27 mouse cellular contexts compared by ENCODE assay signal in the genomic region with DNA sequence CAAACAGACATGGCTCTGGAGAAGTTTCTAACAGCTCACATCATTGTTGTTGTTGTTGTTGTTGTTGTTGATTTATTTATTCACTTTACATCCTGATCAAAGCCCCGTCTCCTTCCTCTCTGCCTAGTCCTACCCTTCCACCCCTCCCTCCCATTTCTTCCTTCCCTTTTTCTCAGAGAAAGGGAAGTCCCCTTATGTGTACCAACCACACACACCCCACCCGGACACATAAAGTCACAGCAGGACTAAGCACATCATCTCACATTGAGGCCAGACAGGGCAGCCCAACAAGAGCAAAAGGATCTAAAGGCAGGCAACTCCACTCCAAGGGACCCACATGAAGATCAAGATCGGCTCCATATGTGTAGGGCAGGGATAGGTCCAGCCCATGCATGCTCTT.
"Had no signal": no experiment of that assay in that cellular context is flagged by ENCODE, and none has a peak within 500 bp of the region (broad histone marks: within the 10 kb centered on the region; RNA-seq: fewer than 3 reads in every experiment).

No protein-coding gene starts in this region.

- H3K36me3 ChIP-seq: heart, embryonic 10.5 days; heart, embryonic 12.5 days; hindbrain, embryonic 10.5 days; hindbrain, embryonic 12.5 days; intestine, embryonic 15.5 days; kidney, embryonic 15.5 days; limb, embryonic 13.5 days; limb, embryonic 15.5 days; liver, embryonic 12.5 days had no signal

- H3K27me3 ChIP-seq: heart, embryonic 12.5 days; hindbrain, embryonic 12.5 days; intestine, embryonic 15.5 days; kidney, embryonic 15.5 days; limb, embryonic 13.5 days; limb, embryonic 15.5 days; liver, embryonic 12.5 days had no signal

- H3K4me2 ChIP-seq: heart, embryonic 12.5 days; hindbrain, embryonic 12.5 days; hindbrain, embryonic 14.5 days; intestine, embryonic 15.5 days; kidney, embryonic 15.5 days; limb, embryonic 13.5 days; limb, embryonic 15.5 days; liver, embryonic 12.5 days had no signal

- H3K4me1 ChIP-seq: heart, embryonic 10.5 days; heart, embryonic 12.5 days; hindbrain, embryonic 10.5 days; hindbrain, embryonic 12.5 days; intestine, embryonic 15.5 days; kidney, embryonic 15.5 days; limb, embryonic 13.5 days; limb, embryonic 15.5 days; liver, embryonic 12.5 days had no signal

- DNase-seq: gastrocnemius, adult 2 months; gastrocnemius, postnatal 10 days; gastrocnemius, postnatal 25 days; heart, adult 2 months; heart, postnatal 10 days; heart, postnatal 4 days; kidney, adult 11 months; kidney, adult 2 months; kidney, adult 9 months; kidney, postnatal 14 days; kidney, postnatal 36 days; layer of hippocampus, adult 9-11 months; layer of hippocampus, postnatal 36 days; left cerebral cortex, postnatal 4 days had no signal

- ATAC-seq: hindbrain, embryonic 16.5 days; inflammation-experienced regulatory T-cells, adult 6 months; intestine, embryonic 15.5 days; liver, embryonic 12.5 days had no signal

- H3K4me3 ChIP-seq: gastrocnemius, adult 2 months; heart, adult 2 months; heart, embryonic 10.5 days; heart, embryonic 12.5 days; hindbrain, embryonic 10.5 days; hindbrain, embryonic 12.5 days; intestine, embryonic 15.5 days; kidney, embryonic 15.5 days; limb, embryonic 13.5 days; limb, embryonic 15.5 days; liver, embryonic 12.5 days had no signal

- H3K27ac ChIP-seq: gastrocnemius, adult 2 months; heart, adult 2 months; heart, embryonic 10.5 days; hindbrain, embryonic 10.5 days; hindbrain, embryonic 12.5 days; hindbrain, embryonic 14.5 days; intestine, embryonic 15.5 days; kidney, embryonic 15.5 days; kidney, postnatal 0 days; limb, embryonic 13.5 days; limb, embryonic 15.5 days; liver, embryonic 12.5 days had no signal

- H3K9me3 ChIP-seq: heart, embryonic 10.5 days; heart, embryonic 12.5 days; hindbrain, embryonic 10.5 days; hindbrain, embryonic 12.5 days; intestine, embryonic 15.5 days; kidney, embryonic 15.5 days; limb, embryonic 13.5 days; limb, embryonic 15.5 days; liver, embryonic 12.5 days had no signal

- H3K9ac ChIP-seq: heart, embryonic 12.5 days; hindbrain, embryonic 12.5 days; hindbrain, embryonic 14.5 days; intestine, embryonic 15.5 days; kidney, embryonic 15.5 days; limb, embryonic 13.5 days; limb, embryonic 15.5 days; liver, embryonic 12.5 days had no signal
